8 mouse cellular contexts compared by ENCODE assay signal in genomic region chr8:111258010-111258630, GRCm38 (mm10). TPM values are rescaled to one million over a fixed set of nuclear protein-coding genes. Genes with fewer than 3 reads are reported as not detected.
A peak's percentile ranks its signal among the peaks of the same experiment; 100 is the strongest.
DNase-seq lines count a peak whose midpoint lies in the region; ATAC-seq and TF ChIP-seq lines count a peak whose summit lies in the region.

No protein-coding gene starts in this region.

- H3K9ac ChIP-seq in intestine, postnatal 0 days (ENCODE audit: low read depth, low read length), result peak overlapping the region; percentile 90
- peak overlapping the region; percentile 98 for H3K9ac ChIP-seq in neural tube, embryonic 12.5 days

- peak overlapping the region; percentile 95 for H3K4me3 ChIP-seq in spleen, adult 2 months (ENCODE audit: extremely low read depth, insufficient read depth, insufficient read length)
- H3K4me3 ChIP-seq in intestine, postnatal 0 days (ENCODE audit: low read depth, low read length), result peak overlapping the region; percentile 91
- H3K4me3 ChIP-seq in neural tube, embryonic 12.5 days, result peak overlapping the region; percentile 89

- no peak for TF ChIP-seq POLR2A in spleen, adult 2 months (IDR thresholded peaks at IDR 0.05; ENCODE audit: low read depth, low read length)

- no peaks in the 10 kb centered on the region for H3K4me1 ChIP-seq in spleen, adult 2 months (ENCODE audit: control insufficient read depth, insufficient read depth, insufficient read length)
- H3K4me1 ChIP-seq in intestine, postnatal 0 days (replicated peaks; ENCODE audit: control insufficient read depth, insufficient read depth, low read length), result no peaks in the 10 kb centered on the region
- peaks cover 7% of the 10 kb centered on the region for H3K4me1 ChIP-seq in neural tube, embryonic 12.5 days

- no peak for TF ChIP-seq CTCF in spleen, adult 2 months (IDR thresholded peaks at IDR 0.05; ENCODE audit: extremely low read depth, insufficient read depth, insufficient read length, insufficient replicate concordance)
- TF ChIP-seq CTCF in intestine, postnatal 0 days (IDR thresholded peaks at IDR 0.05; ENCODE audit: low read depth), result no peak

- no peaks in the 10 kb centered on the region for H3K27me3 ChIP-seq in spleen, adult 2 months (ENCODE audit: control insufficient read depth, insufficient read depth, low read length)
- no peaks in the 10 kb centered on the region for H3K27me3 ChIP-seq in intestine, postnatal 0 days (replicated peaks; ENCODE audit: control insufficient read depth, insufficient read depth, low read length)
- H3K27me3 ChIP-seq in neural tube, embryonic 12.5 days (replicated peaks), result no peaks in the 10 kb centered on the region

- 2% methylated on average over 26 of the region's 26 CpGs for WGBS in spleen, adult 2 months
- under 1% methylated on average over 26 of the region's 26 CpGs for WGBS in intestine, postnatal 0 days
- under 1% methylated on average over 26 of the region's 26 CpGs for WGBS in neural tube, embryonic 12.5 days

- H3K4me2 ChIP-seq in intestine, postnatal 0 days (replicated peaks; ENCODE audit: low read depth), result peak overlapping the region; percentile 73
- peak overlapping the region; percentile 63 for H3K4me2 ChIP-seq in neural tube, embryonic 12.5 days (replicated peaks)

- peak overlapping the region; percentile 96 for H3K27ac ChIP-seq in spleen, adult 2 months (ENCODE audit: insufficient read depth, low read length)
- peak overlapping the region; percentile 100 for H3K27ac ChIP-seq in intestine, postnatal 0 days (ENCODE audit: low read depth, low read length)
- peak overlapping the region; percentile 98 for H3K27ac ChIP-seq in neural tube, embryonic 12.5 days

- no peak for DNase-seq in cerebellum, adult 9-11 months
- DNase-seq in spleen, adult 2 months (ENCODE audit: low read depth in 1 of 2, low spot score in 2 of 2), result no peak
- no peak for DNase-seq in spleen, postnatal 4 days (ENCODE audit: low spot score in 2 of 2)
- no peak for DNase-seq in natural killer cell, adult 2 months (ENCODE audit: low spot score in 2 of 2)
- no peak for DNase-seq in right cerebral cortex, adult 18-20 months

- H3K36me3 ChIP-seq in spleen, adult 2 months (ENCODE audit: control insufficient read depth, insufficient read depth, low read length), result no peaks in the 10 kb centered on the region
- no peaks in the 10 kb centered on the region for H3K36me3 ChIP-seq in intestine, postnatal 0 days (ENCODE audit: control insufficient read depth, insufficient read depth)
- H3K36me3 ChIP-seq in neural tube, embryonic 12.5 days, result no peaks in the 10 kb centered on the region

- peak; percentile 38; the same call in 1 of the 2 replicates for ATAC-seq in cerebellum, adult (ENCODE audit: insufficient number of reproducible peaks, low FRiP score, low TSS enrichment)
- ATAC-seq in intestine, postnatal 0 days, result peak; percentile 41
- peak; percentile 79 for ATAC-seq in neural tube, embryonic 12.5 days (ENCODE audit: low FRiP score, low read depth)

- H3K9me3 ChIP-seq in intestine, postnatal 0 days (ENCODE audit: control insufficient read depth), result no peaks in the 10 kb centered on the region
- H3K9me3 ChIP-seq in neural tube, embryonic 12.5 days, result no peaks in the 10 kb centered on the region

RNA-seq across cellular contexts. Expression of gene Glg1, which starts 0.9 kb away (rescaled TPM):
- 22.6 and 24.9 TPM in 2 replicates for polyA plus RNA-seq in spleen, adult 2 months (2012; rRNA removed)
- polyA plus RNA-seq in intestine, postnatal 0 days (2015; fragmentation: Nextera tagmentation; extraction: Ambion mirVana), result 26.5 and 29.1 TPM in 2 replicates
- polyA plus RNA-seq in neural tube, embryonic 12.5 days (2016; fragmentation: Nextera tagmentation; extraction: Ambion mirVana), result 87.5 and 97.1 TPM in 2 replicates

RNA-seq across cellular contexts. Expression of gene Rfwd3, which starts 41.9 kb away (rescaled TPM):
- polyA plus RNA-seq in spleen, adult 2 months (2012; rRNA removed), result 10.6 and 10.9 TPM in 2 replicates
- 16.0 and 16.1 TPM in 2 replicates for polyA plus RNA-seq in intestine, postnatal 0 days (2015; fragmentation: Nextera tagmentation; extraction: Ambion mirVana)
- polyA plus RNA-seq in neural tube, embryonic 12.5 days (2016; fragmentation: Nextera tagmentation; extraction: Ambion mirVana), result 53.7 and 56.5 TPM in 2 replicates
